Mouse (Mus musculus): ENCODE data around the gene Arl6ip1. TPM values are rescaled to one million over a fixed set of nuclear protein-coding genes. Genes with fewer than 3 reads are reported as not detected.

Gene Arl6ip1
- polyA plus RNA-seq, 1 experiment = 346 TPM

DNA sequence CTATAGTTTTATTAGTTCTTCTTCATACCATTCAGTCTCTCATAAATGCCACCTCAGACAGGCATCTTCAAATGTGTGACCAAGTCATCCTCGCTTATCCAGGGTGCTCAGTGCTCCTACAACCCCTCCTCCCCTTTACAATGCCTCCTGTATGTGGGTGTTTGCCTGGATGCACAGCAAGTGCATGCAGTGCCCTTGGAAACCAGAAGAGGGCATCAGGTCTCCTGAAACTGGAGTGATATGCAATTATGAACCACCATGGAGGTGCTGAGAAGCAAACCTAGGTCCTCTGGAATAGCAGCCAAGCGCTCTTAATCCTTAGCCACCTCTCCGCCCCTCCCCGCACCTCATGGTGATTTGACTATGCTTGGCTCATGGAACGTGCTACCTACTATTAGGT is 50.4 kb downstream of the Arl6ip1 start:
- Histone ChIP-seq H3K27me3 (ENCODE audit: control insufficient read depth, insufficient read depth, low read length, poor library complexity, severe bottlenecking) (no peaks in the 10 kb centered on the region), H3K9me3 (replicated peaks; ENCODE audit: control insufficient read depth, insufficient read depth, low read length, poor library complexity, severe bottlenecking) (no peaks in the 10 kb centered on the region), H3K4me3 (ENCODE audit: low read depth, low read length) (no peak overlapping the region), H3K9ac (ENCODE audit: low read depth, poor library complexity, severe bottlenecking) (no peak overlapping the region), H3K36me3 (ENCODE audit: control insufficient read depth, insufficient read depth, low read length, poor library complexity, severe bottlenecking) (no peaks in the 10 kb centered on the region), H3K27ac (ENCODE audit: insufficient read depth, low read length) (no peak overlapping the region), H3K4me1 (ENCODE audit: control insufficient read depth, insufficient read depth, low read length) (no peaks in the 10 kb centered on the region)
- TF ChIP-seq CTCF (IDR thresholded peaks at IDR 0.05; ENCODE audit: low read depth, low read length) (peak; percentile 47), EP300 (IDR thresholded peaks at IDR 0.05; ENCODE audit: insufficient read depth, low read depth, low read length) (no peak), POLR2A (IDR thresholded peaks at IDR 0.05; ENCODE audit: insufficient read depth, low read length) (no peak)

Other genes with a start within 250 kb of the Arl6ip1 start
- gene Rps15a, start 13.5 kb downstream of the Arl6ip1 start, polyA plus RNA-seq (2011; ENCODE audit: insufficient read depth, insufficient read length, low read depth, missing spikeins) = 2,423 and 2,841 TPM in 2 replicates
- 87.1 and 90.8 TPM in 2 replicates for gene Smg1, start 114.0 kb upstream of the Arl6ip1 start, polyA plus RNA-seq (2011; ENCODE audit: insufficient read depth, insufficient read length, low read depth, missing spikeins)

All from ES-Bruce4 (cell line).